Mouse (Mus musculus): ENCODE measurements at regions not wholly inside any gene's neighbourhood (a gene's known extent, or its start where the extent isn't known, plus 50 kb on each side); places are given as distances from the start of the nearest gene placed in this dataset.

GRCm38 (mm10) chr12:56275556-56276242, 70.0 kb downstream of the Mbip start:
- H3K9ac ChIP-seq (replicated peaks) = no peak overlapping the region
- WGBS = 25% methylated on average over 17 of the region's 17 CpGs

GRCm38 (mm10) chr12:56265049-56265448, 80.6 kb downstream of the Mbip start:
- no peak overlapping the region for H3K9ac ChIP-seq (replicated peaks)
- no peaks in the 10 kb centered on the region for H3K36me3 ChIP-seq
- no peak overlapping the region for H3K4me3 ChIP-seq (replicated peaks)
- H3K27me3 ChIP-seq (replicated peaks) = no peaks in the 10 kb centered on the region
- 81% methylated on average over 6 of the region's 6 CpGs for WGBS
- no peak overlapping the region for H3K27ac ChIP-seq (replicated peaks)
- H3K4me2 ChIP-seq = no peak overlapping the region
- ATAC-seq (ENCODE audit: low FRiP score) = no peak
- no peaks in the 10 kb centered on the region for H3K9me3 ChIP-seq (replicated peaks)
- H3K4me1 ChIP-seq = no peaks in the 10 kb centered on the region

More at GRCm38 (mm10) chr12:56275556-56276242, 70.0 kb downstream of the Mbip start:
- ATAC-seq (ENCODE audit: low FRiP score) = peak; percentile 55
- no peak overlapping the region for H3K27ac ChIP-seq (replicated peaks)
- H3K9me3 ChIP-seq (replicated peaks) = no peaks in the 10 kb centered on the region
- H3K27me3 ChIP-seq (replicated peaks) = no peaks in the 10 kb centered on the region
- H3K4me2 ChIP-seq = peak overlapping the region; percentile 35
- no peak overlapping the region for H3K4me3 ChIP-seq (replicated peaks)
- no peaks in the 10 kb centered on the region for H3K36me3 ChIP-seq
- H3K4me1 ChIP-seq = peaks cover 8% of the 10 kb centered on the region

- H3K9me3 ChIP-seq (replicated peaks) = no peaks in the 10 kb centered on the region
- H3K36me3 ChIP-seq = no peaks in the 10 kb centered on the region
- H3K27ac ChIP-seq (replicated peaks) = no peak overlapping the region
- no peaks in the 10 kb centered on the region for H3K27me3 ChIP-seq (replicated peaks)
- H3K4me1 ChIP-seq = peaks cover 4% of the 10 kb centered on the region; the same call in 1 of the 2 replicates
- H3K4me2 ChIP-seq = no peak overlapping the region
- no peak for ATAC-seq (ENCODE audit: low FRiP score)
- no peak overlapping the region for H3K4me3 ChIP-seq (replicated peaks)
- 86% methylated on average over 4 of the region's 4 CpGs for WGBS
- H3K9ac ChIP-seq (replicated peaks) = no peak overlapping the region
These were observed 84.2 kb downstream of the Mbip start for GRCm38 (mm10) chr12:56261471-56261870.

- Histone ChIP-seq H3K4me3 (replicated peaks) (no peak overlapping the region), H3K4me2 (peak overlapping the region; percentile 9; the same call in 1 of the 2 replicates), H3K27ac (replicated peaks) (0 out of 2 replicates have a peak overlapping the region, but pooled peaks have one; percentile 11), H3K4me1 (peaks cover 4% of the 10 kb centered on the region; the same call in 1 of the 2 replicates), H3K27me3 (replicated peaks) (no peaks in the 10 kb centered on the region), H3K36me3 (no peaks in the 10 kb centered on the region), H3K9me3 (replicated peaks) (no peaks in the 10 kb centered on the region), H3K9ac (replicated peaks) (no peak overlapping the region)
- 46% methylated on average over 14 of the region's 14 CpGs for WGBS
- peak; percentile 82; the same call in 1 of the 2 replicates for ATAC-seq (ENCODE audit: low FRiP score)
These were observed 87.2 kb downstream of the Mbip start for GRCm38 (mm10) chr12:56258401-56259050.

GRCm38 (mm10) chr12:56256243-56256881, 89.3 kb downstream of the Mbip start:
- H3K4me1 ChIP-seq = peaks cover 4% of the 10 kb centered on the region; the same call in 1 of the 2 replicates
- H3K27ac ChIP-seq (replicated peaks) = no peak overlapping the region
- WGBS = 91% methylated on average over 11 of the region's 11 CpGs
- no peak for ATAC-seq (ENCODE audit: low FRiP score)
- no peaks in the 10 kb centered on the region for H3K27me3 ChIP-seq (replicated peaks)
- H3K4me2 ChIP-seq = no peak overlapping the region
- no peak overlapping the region for H3K4me3 ChIP-seq (replicated peaks)
- no peaks in the 10 kb centered on the region for H3K9me3 ChIP-seq (replicated peaks)
- no peaks in the 10 kb centered on the region for H3K36me3 ChIP-seq
- no peak overlapping the region for H3K9ac ChIP-seq (replicated peaks)

- WGBS = 58% methylated on average over 7 of the region's 7 CpGs
- H3K4me1 ChIP-seq = no peaks in the 10 kb centered on the region
- H3K27ac ChIP-seq (replicated peaks) = no peak overlapping the region
- H3K4me2 ChIP-seq = no peak overlapping the region
- no peak overlapping the region for H3K4me3 ChIP-seq (replicated peaks)
- no peaks in the 10 kb centered on the region for H3K36me3 ChIP-seq
- H3K9ac ChIP-seq (replicated peaks) = no peak overlapping the region
- H3K27me3 ChIP-seq (replicated peaks) = no peaks in the 10 kb centered on the region
- H3K9me3 ChIP-seq (replicated peaks) = no peaks in the 10 kb centered on the region
- ATAC-seq (ENCODE audit: low FRiP score) = no peak
These were observed 92.9 kb downstream of the Mbip start for GRCm38 (mm10) chr12:56252612-56253444.

- Histone ChIP-seq H3K27me3 (replicated peaks) (no peaks in the 10 kb centered on the region), H3K27ac (replicated peaks) (no peak overlapping the region), H3K9me3 (replicated peaks) (no peaks in the 10 kb centered on the region), H3K36me3 (no peaks in the 10 kb centered on the region), H3K9ac (replicated peaks) (no peak overlapping the region), H3K4me3 (replicated peaks) (no peak overlapping the region), H3K4me1 (no peaks in the 10 kb centered on the region), H3K4me2 (no peak overlapping the region)
- 33% methylated on average over 3 of the region's 3 CpGs for WGBS
- no peak for ATAC-seq (ENCODE audit: low FRiP score)
These were observed 95.4 kb downstream of the Mbip start for GRCm38 (mm10) chr12:56250262-56250661.

- Histone ChIP-seq H3K9me3 (replicated peaks) (no peaks in the 10 kb centered on the region), H3K36me3 (no peaks in the 10 kb centered on the region), H3K27ac (replicated peaks) (no peak overlapping the region), H3K27me3 (replicated peaks) (no peaks in the 10 kb centered on the region), H3K4me3 (replicated peaks) (no peak overlapping the region), H3K9ac (replicated peaks) (no peak overlapping the region), H3K4me2 (no peak overlapping the region), H3K4me1 (no peaks in the 10 kb centered on the region)
- no peak for ATAC-seq (ENCODE audit: low FRiP score)
- WGBS = 91% methylated on average over 7 of the region's 7 CpGs
These were observed 99.3 kb downstream of the Mbip start for GRCm38 (mm10) chr12:56246406-56246805.

- Histone ChIP-seq H3K27me3 (replicated peaks) (no peaks in the 10 kb centered on the region), H3K27ac (replicated peaks) (no peak overlapping the region), H3K36me3 (no peaks in the 10 kb centered on the region), H3K4me1 (no peaks in the 10 kb centered on the region), H3K9me3 (replicated peaks) (no peaks in the 10 kb centered on the region), H3K9ac (replicated peaks) (no peak overlapping the region), H3K4me2 (no peak overlapping the region), H3K4me3 (replicated peaks) (no peak overlapping the region)
- WGBS = 77% methylated on average over 5 of the region's 5 CpGs
- ATAC-seq (ENCODE audit: low FRiP score) = no peak
These were observed 102.9 kb downstream of the Mbip start for GRCm38 (mm10) chr12:56242803-56243202.

GRCm38 (mm10) chr12:56241735-56242134, 104.0 kb downstream of the Mbip start:
- Histone ChIP-seq H3K9me3 (replicated peaks) (no peaks in the 10 kb centered on the region), H3K36me3 (no peaks in the 10 kb centered on the region), H3K4me2 (no peak overlapping the region), H3K4me3 (replicated peaks) (no peak overlapping the region), H3K9ac (replicated peaks) (no peak overlapping the region), H3K27ac (replicated peaks) (no peak overlapping the region), H3K4me1 (no peaks in the 10 kb centered on the region), H3K27me3 (replicated peaks) (no peaks in the 10 kb centered on the region)
- WGBS = 15% methylated on average over 5 of the region's 5 CpGs
- ATAC-seq (ENCODE audit: low FRiP score) = no peak

- no peaks in the 10 kb centered on the region for H3K27me3 ChIP-seq (replicated peaks)
- no peak for ATAC-seq (ENCODE audit: low FRiP score)
These were observed 105.5 kb downstream of the Mbip start for GRCm38 (mm10) chr12:56240206-56240605.

More at GRCm38 (mm10) chr12:56240206-56240605, 105.5 kb downstream of the Mbip start:
- WGBS = 51% methylated on average over 12 of the region's 12 CpGs
- Histone ChIP-seq H3K4me2 (no peak overlapping the region), H3K4me3 (replicated peaks) (no peak overlapping the region), H3K27ac (replicated peaks) (no peak overlapping the region), H3K4me1 (no peaks in the 10 kb centered on the region), H3K9me3 (replicated peaks) (no peaks in the 10 kb centered on the region), H3K9ac (replicated peaks) (no peak overlapping the region), H3K36me3 (no peaks in the 10 kb centered on the region)
